Mouse (Mus musculus) Patski (cell line): ENCODE results near the gene Csad. TPM values are rescaled to one million over a fixed set of nuclear protein-coding genes. Genes with fewer than 3 reads are reported as not detected.

Experiments used
- ATAC-seq: fragments of 100-300 bp; one replicate; pipeline ENCODE4 v1.8.0; 2021
- CTCF ChIA-PET: fragments of 350-600 bp; sonication (Branson Sonifier 250); formaldehyde crosslinking; loops from one replicate; lab custom pipeline; 2022; ENCODE audit warnings: inconsistent platforms; lab: Charles Lee
- POLR2A ChIA-PET: fragments of 350-600 bp; sonication (Branson Sonifier 250); formaldehyde crosslinking; loops from one replicate; lab custom pipeline; 2022; ENCODE audit warnings: antibody characterized with exemption, inconsistent platforms; lab: Charles Lee
- DNase-seq: peaks from one replicate; pipeline ENCODE4 v3.0.0-alpha.2; 2011; ENCODE audit warnings: low read depth, low spot score
- H3K27me3 ChIP-seq: fragments of 371-371 bp; one replicate; pipeline ENCODE4 v1.5.1; 2021
- CTCF ChIP-seq: fragments of 100-300 bp; IDR thresholded peaks from one replicate; pipeline ENCODE4 v1.5.1; 2021
- in situ Hi-C: fragments of 300-500 bp; cut with MboI; formaldehyde crosslinking; loops from 3 replicates; pipeline ENCODE4 v1.11.1; 2018; ENCODE audit warnings: low pct_unique_long_range_greater_than_20kb, mixed read lengths
- polyA plus RNA-seq: library from polyadenylated mRNA; unstranded; gene quantifications from one replicate; pipeline ENCODE4 v1.2.3, GENCODE M21; 2021

Csad gene
- polyA plus RNA-seq, 1 experiment from 2014 or later, result 79.6 TPM

DNA sequence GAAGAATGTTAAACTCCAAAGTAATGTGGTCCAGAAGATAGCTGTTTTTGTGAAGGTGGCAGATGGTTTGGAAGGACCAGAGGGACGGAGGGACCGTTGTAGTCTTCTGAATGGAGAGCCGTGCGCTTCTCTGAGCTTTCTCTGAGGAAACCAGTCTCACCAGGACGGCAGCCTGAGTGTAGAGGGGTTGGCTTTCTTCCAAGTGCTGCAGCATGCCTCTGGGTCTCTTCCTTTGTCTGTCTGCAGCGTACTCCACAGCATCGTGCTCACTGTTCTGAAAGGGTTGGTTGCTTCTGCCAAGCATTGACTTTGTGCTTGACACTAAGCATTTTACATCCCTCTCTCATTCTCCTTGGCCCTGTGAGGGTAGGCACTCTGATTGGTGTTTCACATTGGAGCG is 1.3 kb upstream of the Csad start:
- ChIA-PET POLR2A (no interaction called here), CTCF (interaction anchor here (1.0 to 11.5 kb wide), 4 partner anchors 11 to 28 kb away, joined by 3 to 59 read pairs (median 8); no protein-coding TSS in a partner anchor)
- H3K27me3 ChIP-seq, result no peaks in the 10 kb centered on the region
- no peak for TF ChIP-seq CTCF
- ATAC-seq (no peak), DNase-seq (no peak)
- in situ Hi-C loops, result no loop called here

DNA sequence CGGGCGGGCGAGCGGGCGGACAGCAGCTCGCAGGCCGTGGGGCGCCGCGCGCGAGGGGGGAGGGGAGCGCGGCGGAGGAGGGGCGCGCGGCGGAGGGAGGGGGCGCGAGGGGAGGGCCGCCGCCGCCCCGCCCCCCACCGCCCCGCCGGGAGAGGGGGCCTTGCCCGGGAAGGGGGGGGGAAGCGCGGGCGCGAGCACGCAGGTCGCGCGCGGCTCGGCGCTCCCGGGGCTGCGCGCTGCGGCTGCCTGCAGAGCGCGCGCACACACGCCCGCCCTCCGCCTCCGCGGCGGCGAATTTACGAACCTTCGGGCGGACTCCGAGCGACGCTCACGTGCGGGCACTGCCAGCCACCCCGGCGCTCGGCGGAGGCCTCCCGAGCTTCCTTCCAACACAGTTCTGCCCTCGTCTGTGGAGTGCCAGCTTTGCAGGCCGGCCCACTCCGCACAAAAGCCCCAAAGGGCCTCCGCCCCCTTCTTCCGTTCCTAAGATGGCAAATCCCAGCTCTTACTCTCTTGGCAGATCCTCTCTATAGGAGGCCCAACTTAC is 616 bp downstream of the Csad start:
- POLR2A ChIA-PET, result interaction anchor here (0.8 to 2.1 kb wide), 6 partner anchors 11 to 55 kb away, joined by 3 to 14 read pairs (median 4); no protein-coding TSS in a partner anchor
- TF ChIP-seq CTCF, result no peak
- in situ Hi-C loops, result no loop called here
- CTCF ChIA-PET, result interaction anchor here (1.1 to 11.5 kb wide), 4 partner anchors 21 to 42 kb away, joined by 3 to 59 read pairs (median 8); no protein-coding TSS in a partner anchor
- no peaks in the 10 kb centered on the region for H3K27me3 ChIP-seq
- DNase-seq, result no peak
- peak; percentile 58 for ATAC-seq

DNA sequence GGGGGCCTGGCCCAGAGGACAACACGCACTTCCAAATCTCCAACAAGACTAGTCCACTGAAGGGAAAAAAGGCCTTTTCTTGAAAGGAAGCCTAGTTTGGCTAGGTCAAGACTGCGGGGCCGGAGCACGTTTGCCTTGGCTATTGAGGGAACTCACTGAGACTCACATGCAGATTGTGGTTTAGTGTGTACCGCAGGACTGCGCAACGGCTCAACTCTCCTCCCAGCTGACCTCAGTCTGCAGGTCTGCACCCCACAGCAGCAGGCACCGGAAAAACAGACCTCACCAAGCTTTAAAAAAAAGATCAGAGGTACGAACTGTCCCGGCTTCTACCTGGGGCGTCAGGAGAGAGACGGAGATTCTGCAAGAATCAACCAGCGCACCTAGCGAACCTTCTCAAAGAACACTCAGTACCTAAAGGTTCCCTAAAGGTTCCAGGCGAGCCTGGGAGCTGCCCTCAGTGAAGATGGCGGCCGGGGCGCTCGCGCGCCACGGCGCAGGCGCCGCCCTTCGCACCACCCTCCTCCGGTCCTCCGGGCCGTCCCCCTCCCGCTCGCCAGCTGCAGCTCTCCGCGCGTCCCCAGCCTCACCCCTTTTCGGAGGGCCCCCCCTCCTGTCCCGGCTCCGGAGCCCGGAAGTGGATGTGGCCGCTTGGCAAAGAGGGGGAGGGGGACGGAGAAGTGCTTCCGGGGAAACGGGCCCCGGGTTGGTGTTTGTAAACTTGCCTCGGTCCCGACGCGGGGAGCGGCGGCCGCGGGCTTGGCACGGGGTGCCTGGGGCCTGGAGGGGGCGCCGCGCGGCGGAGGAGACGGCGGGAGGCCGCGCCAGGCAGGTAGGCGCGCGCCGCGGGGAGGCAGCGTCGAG is 1.3 kb downstream of the Csad start, which contains the start of gene Zfp740:
Zfp740 (plus strand) TSS at position 279 of the 864 bp plus-strand sequence.
- no peak for TF ChIP-seq CTCF

DNA sequence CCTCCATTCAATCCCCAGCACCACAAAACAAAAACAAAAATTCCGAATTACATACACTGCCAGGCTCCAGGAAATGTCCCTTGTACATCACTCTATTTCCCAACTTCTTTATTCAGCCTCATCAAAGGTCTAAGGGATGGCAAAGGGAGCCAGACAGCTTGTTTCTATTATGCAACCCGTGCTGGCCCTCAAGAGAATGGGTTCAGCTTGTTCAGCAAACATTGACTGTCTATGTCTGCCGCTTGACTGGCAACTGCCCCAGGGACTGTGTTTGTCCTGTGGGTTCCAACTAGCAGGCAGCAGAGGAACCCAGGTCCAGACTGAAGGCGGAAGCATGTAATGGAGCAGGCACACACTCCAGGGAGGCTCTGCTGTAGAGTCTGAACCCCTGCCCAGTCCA is 5.7 kb downstream of the Csad start:
- in situ Hi-C loops, result no loop called here

More for the DNA sequence above, 1.3 kb downstream of the Csad start, which contains the start of gene Zfp740:
- POLR2A ChIA-PET, result interaction anchor here (0.8 to 2.1 kb wide), 4 partner anchors 10 to 48 kb away, joined by 3 to 14 read pairs (median 4); no protein-coding TSS in a partner anchor
- H3K27me3 ChIP-seq, result no peaks in the 10 kb centered on the region
- in situ Hi-C loops, result no loop called here
- ATAC-seq (peak; percentile 52), DNase-seq (peak; percentile 83)
- CTCF ChIA-PET, result interaction anchor here (2.6 to 11.5 kb wide), 2 partner anchors 22 to 26 kb away, joined by 9 to 59 read pairs; no protein-coding TSS in a partner anchor

DNA sequence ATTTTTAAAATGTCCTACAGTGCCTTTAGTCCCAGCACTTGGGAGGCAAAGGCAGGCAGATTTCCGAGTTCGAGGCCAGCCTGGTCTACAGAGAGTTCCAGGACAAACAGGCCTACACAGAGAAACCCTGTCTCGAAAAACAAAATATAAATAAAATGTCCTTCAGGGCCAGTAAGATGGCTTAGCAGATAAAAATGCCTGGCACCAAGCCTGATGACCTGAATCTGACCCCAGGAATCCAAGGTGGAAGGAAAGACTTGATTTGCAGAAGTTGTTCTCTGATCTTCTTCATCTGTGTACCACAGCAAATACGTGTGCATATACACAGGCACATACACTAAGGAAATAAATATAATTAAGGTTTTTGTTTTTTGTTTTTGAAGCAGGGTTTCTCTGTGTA is 9.2 kb downstream of the Csad start:
- in situ Hi-C loops, result no loop called here
- no peak for TF ChIP-seq CTCF
- DNase-seq (no peak), ATAC-seq (no peak)
- no peaks in the 10 kb centered on the region for H3K27me3 ChIP-seq
- POLR2A ChIA-PET, result no interaction called here
- CTCF ChIA-PET, result no interaction called here

More for the DNA sequence above, 5.7 kb downstream of the Csad start:
- ChIA-PET CTCF (interaction anchor here (1.3 kb wide), 1 partner anchor 26 kb away, joined by 3 read pairs; no protein-coding TSS in a partner anchor), POLR2A (interaction anchor here (0.6 kb wide), 1 partner anchor 13 kb away, joined by 3 read pairs; no protein-coding TSS in a partner anchor)
- H3K27me3 ChIP-seq, result no peaks in the 10 kb centered on the region
- DNase-seq (no peak), ATAC-seq (no peak)
- TF ChIP-seq CTCF, result no peak

DNA sequence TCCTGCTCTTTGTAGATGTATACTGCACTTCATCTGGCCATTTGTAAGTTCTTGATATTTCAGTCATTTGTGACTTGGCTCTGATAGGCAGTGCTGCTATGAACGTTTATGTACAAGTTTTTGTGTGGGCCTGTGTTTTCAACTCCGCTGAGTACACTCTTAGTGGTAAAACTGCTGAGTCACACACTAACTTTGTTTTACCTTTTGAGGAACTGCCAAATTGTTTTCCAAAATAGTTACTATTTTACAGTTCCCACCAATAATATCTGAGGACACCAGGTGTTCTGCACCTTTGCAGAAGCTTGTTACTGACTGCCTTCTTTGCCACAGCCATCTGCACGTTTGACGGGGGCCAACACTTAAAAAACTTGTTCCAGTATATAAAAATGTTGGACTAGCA is 10.1 kb downstream of the Csad start:
- ATAC-seq, result no peak
- TF ChIP-seq CTCF, result no peak
- CTCF ChIA-PET, result interaction anchor here (1.1 to 2.1 kb wide), 4 partner anchors 10 to 46 kb away, joined by 3 to 9 read pairs (median 4); no protein-coding TSS in a partner anchor
- no peak for DNase-seq
- POLR2A ChIA-PET, result interaction anchor here (3.3 kb wide), 1 partner anchor 9 kb away, joined by 14 read pairs; the partner anchor contains the start of genes Csad and Zfp740
- in situ Hi-C loops, result no loop called here
- H3K27me3 ChIP-seq, result no peaks in the 10 kb centered on the region

DNA sequence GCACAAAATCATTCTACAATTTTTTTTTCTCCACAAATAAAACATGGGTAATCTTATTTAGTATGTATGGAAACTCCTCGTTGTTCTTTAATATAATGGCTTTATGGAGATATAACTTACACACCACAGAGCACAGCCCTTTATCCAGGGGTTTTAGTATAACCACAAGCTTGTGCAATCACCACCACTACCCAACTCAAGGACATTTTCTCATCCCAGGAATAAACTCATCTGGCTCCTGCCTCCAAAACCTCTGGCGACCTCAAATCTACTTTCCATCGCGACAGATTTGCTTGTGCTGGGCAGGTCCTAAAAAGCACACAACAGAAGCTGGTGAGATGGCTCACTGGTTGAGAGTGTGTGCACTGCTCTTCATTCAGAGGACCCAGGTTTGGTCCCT is 10.9 kb downstream of the Csad start:
- in situ Hi-C loops, result no loop called here
- no peak for ATAC-seq
- POLR2A ChIA-PET, result interaction anchor here (0.6 to 3.3 kb wide), 3 partner anchors 10 to 128 kb away, joined by 3 to 14 read pairs (median 5); partner anchors contain the start of genes Csad and Zfp740
- no peak for TF ChIP-seq CTCF
- DNase-seq, result no peak
- CTCF ChIA-PET, result interaction anchor here (1.0 to 2.1 kb wide), 5 partner anchors 9 to 46 kb away, joined by 3 to 9 read pairs (median 4); no protein-coding TSS in a partner anchor
- H3K27me3 ChIP-seq, result no peaks in the 10 kb centered on the region

DNA sequence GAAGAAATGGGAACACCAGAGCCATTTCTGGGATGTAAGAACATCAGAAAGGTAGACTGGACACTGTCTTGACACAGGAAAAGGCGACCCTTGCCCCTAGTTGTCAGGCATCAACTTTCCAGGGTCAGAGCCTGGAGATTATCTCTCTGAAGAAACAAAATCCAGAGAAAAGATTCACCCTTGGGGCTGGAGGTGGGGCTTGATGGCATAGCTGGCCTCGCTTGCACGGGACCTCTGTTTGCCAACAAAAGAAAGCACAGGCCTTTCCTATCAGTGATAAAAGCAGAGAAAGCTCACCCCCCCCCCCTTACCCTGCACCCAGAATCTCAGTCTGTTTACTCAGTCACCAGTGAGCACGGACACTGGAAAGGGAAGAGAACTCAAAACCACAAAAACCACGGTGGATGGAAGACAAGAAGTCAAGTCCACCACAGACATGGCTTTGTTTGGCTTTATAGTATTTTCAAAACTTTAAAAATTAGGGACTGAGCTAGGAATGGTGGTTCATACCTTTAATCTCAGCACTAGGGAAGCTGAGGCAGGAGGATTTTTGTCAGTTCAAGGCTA is 11.6 kb downstream of the Csad start:
- TF ChIP-seq CTCF, result no peak
- ATAC-seq, result no peak
- ChIA-PET POLR2A (interaction anchor here (0.6 to 3.3 kb wide), 3 partner anchors 11 to 128 kb away, joined by 3 to 14 read pairs (median 3); partner anchors contain the start of genes Csad and Zfp740), CTCF (interaction anchor here (1.0 to 2.1 kb wide), 5 partner anchors 8 to 31 kb away, joined by 3 to 9 read pairs (median 4); no protein-coding TSS in a partner anchor)
- DNase-seq, result no peak
- in situ Hi-C loops, result no loop called here
- no peaks in the 10 kb centered on the region for H3K27me3 ChIP-seq

DNA sequence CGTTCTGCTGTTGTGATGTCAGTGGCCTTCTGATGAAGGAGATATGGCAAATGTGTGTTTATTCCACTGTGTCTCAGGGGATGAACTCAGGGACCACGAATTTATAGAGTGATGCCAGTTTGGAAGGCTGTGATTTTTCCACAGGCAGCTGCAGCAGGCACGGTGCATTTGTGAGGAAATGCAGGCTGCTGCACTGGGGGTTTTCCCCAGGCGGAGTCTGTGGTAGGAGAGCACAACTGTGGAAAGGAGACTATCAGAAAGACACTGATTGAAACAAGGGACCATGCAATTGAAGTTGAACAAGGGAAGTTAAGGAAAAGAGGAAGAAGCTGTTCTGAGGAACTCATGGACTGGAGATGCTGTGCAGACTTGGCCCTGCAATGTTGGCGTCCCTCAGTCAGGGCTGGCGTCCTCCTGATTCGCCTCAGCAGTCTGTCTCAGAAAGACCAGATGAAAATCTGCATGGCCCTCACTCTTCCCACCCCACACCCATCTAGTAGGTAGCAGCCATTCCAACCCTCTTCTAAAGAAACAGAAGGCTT is 12.2 kb downstream of the Csad start:
- ChIA-PET POLR2A (interaction anchor here (0.6 to 3.3 kb wide), 3 partner anchors 11 to 76 kb away, joined by 3 to 14 read pairs (median 5); partner anchors contain the start of genes Csad and Zfp740), CTCF (interaction anchor here (1.0 to 2.1 kb wide), 3 partner anchors 14 to 32 kb away, joined by 3 to 9 read pairs (median 3); no protein-coding TSS in a partner anchor)
- DNase-seq, result no peak
- in situ Hi-C loops, result no loop called here
- no peak for TF ChIP-seq CTCF
- ATAC-seq, result no peak
- no peaks in the 10 kb centered on the region for H3K27me3 ChIP-seq
